Mouse (Mus musculus): ENCODE results near the gene Il17c. TPM values are rescaled to one million over a fixed set of nuclear protein-coding genes. Genes with fewer than 3 reads are reported as not detected.

Gene Il17c
- polyA plus RNA-seq, 1 experiment from 2014 or later, result not detected

DNA sequence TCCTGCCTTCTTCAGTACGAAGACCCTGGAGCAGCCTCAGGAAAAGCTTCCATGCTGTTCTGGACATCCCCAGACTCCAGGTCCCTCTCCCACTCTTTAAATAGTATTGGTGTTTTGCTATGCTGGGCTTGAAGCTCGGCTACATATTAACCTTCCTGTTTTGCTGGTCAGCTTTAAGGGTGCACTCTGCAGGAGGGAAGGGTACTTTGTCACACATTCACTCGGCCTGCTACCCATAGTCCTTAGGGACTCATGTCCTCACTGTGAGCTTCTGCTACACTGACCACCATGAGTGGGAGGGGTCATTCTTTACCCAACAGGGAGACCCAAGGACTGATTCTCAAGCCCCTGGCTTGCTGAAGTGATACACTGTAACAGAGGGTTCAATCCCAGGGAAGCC, 8.8 kb downstream of the Il17c start:
- peaks cover 13 to 19% of the 10 kb centered on the region in 2 experiments for H3K4me1 ChIP-seq (ENCODE audit: control insufficient read depth in 2 of 2, insufficient read depth in 2 of 2, low read length in 2 of 2)
- no peaks in the 10 kb centered on the region for H3K27me3 ChIP-seq (ENCODE audit: control insufficient read depth, insufficient read depth, low read length)
- H3K9ac ChIP-seq (ENCODE audit: low read length), result no peak overlapping the region
- WGBS, result 76% methylated on average over 3 of the region's 3 CpGs
- 0 out of 2 replicates have a peak, but pooled peaks cover 3% of the 10 kb centered on the region for H3K9me3 ChIP-seq (ENCODE audit: control insufficient read depth, low read length)
- H3K27ac ChIP-seq (replicated peaks in 1 of 2; ENCODE audit: control insufficient read depth in 1 of 2, insufficient read depth in 1 of 2, low read depth in 2 of 2, low read length in 2 of 2), result no peak overlapping the region
- H3K4me3 ChIP-seq (ENCODE audit: control insufficient read depth in 1 of 2, insufficient read depth in 1 of 2, low read depth in 1 of 2, low read length in 2 of 2), result no peak overlapping the region
- peaks cover 28% of the 10 kb centered on the region for H3K36me3 ChIP-seq (ENCODE audit: control insufficient read depth, insufficient read depth, low read length)
- no peak overlapping the region for H3K4me2 ChIP-seq (ENCODE audit: low read length)
- ATAC-seq (ENCODE audit: insufficient number of reproducible peaks, insufficient read depth, low FRiP score, low read depth), result no peak

- H3K27me3 ChIP-seq (ENCODE audit: control insufficient read depth, insufficient read depth, low read length), result no peaks in the 10 kb centered on the region
- peak overlapping the region; percentile 69 to 78 for H3K4me3 ChIP-seq (ENCODE audit: control insufficient read depth in 1 of 2, insufficient read depth in 1 of 2, low read depth in 1 of 2, low read length in 2 of 2)
- H3K9ac ChIP-seq (ENCODE audit: low read length), result peak overlapping the region; percentile 86
- 27% methylated on average over 18 of the region's 18 CpGs for WGBS
- peaks cover 13 to 19% of the 10 kb centered on the region in 2 experiments for H3K4me1 ChIP-seq (ENCODE audit: control insufficient read depth in 2 of 2, insufficient read depth in 2 of 2, low read length in 2 of 2)
- no peak; the same call in 1 of the 2 replicates for ATAC-seq (ENCODE audit: insufficient number of reproducible peaks, insufficient read depth, low FRiP score, low read depth)
- H3K9me3 ChIP-seq (ENCODE audit: control insufficient read depth, low read length), result 0 out of 2 replicates have a peak, but pooled peaks cover 3% of the 10 kb centered on the region
- H3K4me2 ChIP-seq (ENCODE audit: low read length), result peak overlapping the region; percentile 91
- H3K27ac ChIP-seq (replicated peaks in 1 of 2; ENCODE audit: control insufficient read depth in 1 of 2, insufficient read depth in 1 of 2, low read depth in 2 of 2, low read length in 2 of 2), result peak overlapping the region; percentile 56 to 74; a peak in 3 of 4 replicates
- peaks cover 30% of the 10 kb centered on the region for H3K36me3 ChIP-seq (ENCODE audit: control insufficient read depth, insufficient read depth, low read length)
Measured at GRCm38 (mm10) chr8:122431694-122432442, 10.0 kb downstream of the Il17c start.

DNA sequence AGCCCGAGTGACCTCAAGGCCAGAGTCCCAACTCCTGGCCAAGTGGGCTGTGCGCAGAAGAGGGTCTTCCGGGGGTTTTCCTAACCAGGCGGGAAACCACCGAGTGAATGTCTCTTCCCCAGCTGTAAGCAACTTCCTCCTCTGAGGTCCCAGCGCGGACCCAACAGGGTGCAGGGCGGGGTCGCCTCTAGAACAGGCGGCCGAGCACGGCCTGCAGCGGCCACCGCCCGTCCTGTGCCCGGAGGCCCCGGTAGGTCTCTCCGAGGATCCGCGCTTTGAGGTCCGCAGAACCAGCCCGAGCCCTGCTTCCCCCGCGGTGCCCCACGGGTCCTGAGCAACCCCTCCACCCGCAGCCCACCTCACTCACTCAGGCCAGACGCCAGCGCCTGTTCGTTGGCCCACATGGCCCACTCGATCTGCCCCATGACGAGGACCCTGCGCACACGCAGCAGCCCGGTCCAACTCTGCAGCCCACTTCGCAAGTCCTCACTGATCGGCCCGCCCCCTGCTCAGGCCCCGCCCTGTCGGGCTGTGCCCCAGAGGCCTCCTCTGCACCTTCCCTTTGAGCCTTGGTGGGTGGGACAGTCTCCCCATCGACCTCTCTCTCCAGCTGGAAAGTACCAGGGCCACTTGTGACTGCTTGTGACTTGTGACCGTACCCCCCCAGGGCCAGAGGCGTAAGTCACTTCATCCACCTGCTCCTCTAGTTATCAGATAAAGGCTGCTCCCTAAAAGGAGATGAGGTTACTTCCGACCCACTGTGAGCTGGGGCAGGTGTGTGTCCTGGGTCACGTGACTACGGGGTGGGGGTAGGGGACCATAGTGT, 10.8 kb downstream of the Il17c start, which contains the start of gene Cyba:
Cyba (minus strand) TSS at position 488 of the 826 bp plus-strand sequence.
- 0 out of 2 replicates have a peak, but pooled peaks cover 3% of the 10 kb centered on the region for H3K9me3 ChIP-seq (ENCODE audit: control insufficient read depth, low read length)
- peak within 1 kb of the TSS; percentile 69 to 78 for H3K4me3 ChIP-seq (ENCODE audit: control insufficient read depth in 1 of 2, insufficient read depth in 1 of 2, low read depth in 1 of 2, low read length in 2 of 2)
- peaks cover 13 to 22% of the 10 kb centered on the region in 2 experiments for H3K4me1 ChIP-seq (ENCODE audit: control insufficient read depth in 2 of 2, insufficient read depth in 2 of 2, low read length in 2 of 2)
- peak; percentile 74 for ATAC-seq (ENCODE audit: insufficient number of reproducible peaks, insufficient read depth, low FRiP score, low read depth)
- peaks cover 25% of the 10 kb centered on the region for H3K36me3 ChIP-seq (ENCODE audit: control insufficient read depth, insufficient read depth, low read length)
- H3K9ac ChIP-seq (ENCODE audit: low read length), result peak within 1 kb of the TSS; percentile 86
- 3% methylated on average over 43 of the region's 45 CpGs for WGBS
- peak within 1 kb of the TSS; percentile 56 to 74; a peak in 3 of 4 replicates for H3K27ac ChIP-seq (replicated peaks in 1 of 2; ENCODE audit: control insufficient read depth in 1 of 2, insufficient read depth in 1 of 2, low read depth in 2 of 2, low read length in 2 of 2)
- peak within 1 kb of the TSS; percentile 91 for H3K4me2 ChIP-seq (ENCODE audit: low read length)
- H3K27me3 ChIP-seq (ENCODE audit: control insufficient read depth, insufficient read depth, low read length), result no peaks in the 10 kb centered on the region

DNA sequence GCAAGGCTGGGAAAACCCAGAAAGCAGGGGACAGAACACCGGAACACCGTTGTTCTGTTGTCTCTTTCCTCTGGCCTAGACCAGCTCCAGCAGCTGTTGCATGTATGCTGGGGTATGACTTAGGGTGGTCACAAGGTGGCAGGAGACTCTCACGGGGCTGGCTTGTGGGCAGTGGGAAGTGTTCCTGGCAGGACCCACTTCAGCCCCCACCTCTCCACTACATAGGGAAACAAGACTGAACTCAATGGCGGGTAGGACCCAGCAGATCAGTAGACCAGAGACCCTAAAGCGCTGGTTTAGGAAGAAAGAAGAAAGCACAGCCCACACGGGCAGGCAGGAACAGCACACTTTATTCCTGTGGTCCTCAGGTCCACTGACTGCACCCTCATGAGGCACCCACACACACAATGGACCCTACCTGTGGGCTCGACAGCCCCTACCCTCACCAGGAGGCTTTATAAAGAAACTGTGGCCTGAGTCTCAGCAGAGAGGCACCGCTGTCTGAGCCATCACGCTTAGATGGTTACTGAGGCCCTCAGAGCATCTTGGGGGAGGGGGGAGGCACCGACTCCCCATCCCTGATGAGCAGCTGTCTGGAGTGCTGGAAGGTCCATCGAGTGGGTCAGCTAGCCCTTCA, 11.6 kb downstream of the Il17c start:
- Histone ChIP-seq H3K4me1 (ENCODE audit: control insufficient read depth in 2 of 2, insufficient read depth in 2 of 2, low read length in 2 of 2) (peaks cover 16 to 29% of the 10 kb centered on the region in 2 experiments), H3K4me3 (ENCODE audit: control insufficient read depth in 1 of 2, insufficient read depth in 1 of 2, low read depth in 1 of 2, low read length in 2 of 2) (no peak overlapping the region; a peak in 1 of 4 replicates), H3K4me2 (ENCODE audit: low read length) (peak overlapping the region; percentile 91), H3K27ac (replicated peaks in 1 of 2; ENCODE audit: control insufficient read depth in 1 of 2, insufficient read depth in 1 of 2, low read depth in 2 of 2, low read length in 2 of 2) (peak overlapping the region in 1 of 2 experiments; percentile 74; a peak in 2 of 4 replicates), H3K27me3 (ENCODE audit: control insufficient read depth, insufficient read depth, low read length) (no peaks in the 10 kb centered on the region), H3K36me3 (ENCODE audit: control insufficient read depth, insufficient read depth, low read length) (peaks cover 26% of the 10 kb centered on the region), H3K9me3 (ENCODE audit: control insufficient read depth, low read length) (0 out of 2 replicates have a peak, but pooled peaks cover 3% of the 10 kb centered on the region), H3K9ac (ENCODE audit: low read length) (no peak overlapping the region)
- ATAC-seq (ENCODE audit: insufficient number of reproducible peaks, insufficient read depth, low FRiP score, low read depth), result 0 out of 2 replicates have a peak, but pooled peaks have one; percentile 5
- WGBS, result 65% methylated on average over 11 of the region's 11 CpGs

- H3K4me3 ChIP-seq (ENCODE audit: control insufficient read depth in 1 of 2, insufficient read depth in 1 of 2, low read depth in 1 of 2, low read length in 2 of 2), result no peak overlapping the region
- ATAC-seq (ENCODE audit: insufficient number of reproducible peaks, insufficient read depth, low FRiP score, low read depth), result no peak
- H3K27ac ChIP-seq (replicated peaks in 1 of 2; ENCODE audit: control insufficient read depth in 1 of 2, insufficient read depth in 1 of 2, low read depth in 2 of 2, low read length in 2 of 2), result no peak overlapping the region
- 91% methylated on average over 6 of the region's 6 CpGs for WGBS
- H3K36me3 ChIP-seq (ENCODE audit: control insufficient read depth, insufficient read depth, low read length), result peaks cover 38% of the 10 kb centered on the region
- peaks cover 18 to 29% of the 10 kb centered on the region in 2 experiments for H3K4me1 ChIP-seq (ENCODE audit: control insufficient read depth in 2 of 2, insufficient read depth in 2 of 2, low read length in 2 of 2)
- H3K4me2 ChIP-seq (ENCODE audit: low read length), result no peak overlapping the region
- 0 out of 2 replicates have a peak, but pooled peaks cover 3% of the 10 kb centered on the region for H3K9me3 ChIP-seq (ENCODE audit: control insufficient read depth, low read length)
- H3K27me3 ChIP-seq (ENCODE audit: control insufficient read depth, insufficient read depth, low read length), result no peaks in the 10 kb centered on the region
- H3K9ac ChIP-seq (ENCODE audit: low read length), result no peak overlapping the region
Measured at GRCm38 (mm10) chr8:122435375-122435774, 13.6 kb downstream of the Il17c start.

- Histone ChIP-seq H3K27me3 (ENCODE audit: control insufficient read depth, insufficient read depth, low read length) (no peaks in the 10 kb centered on the region), H3K36me3 (ENCODE audit: control insufficient read depth, insufficient read depth, low read length) (peaks cover 38% of the 10 kb centered on the region), H3K9ac (ENCODE audit: low read length) (no peak overlapping the region), H3K9me3 (ENCODE audit: control insufficient read depth, low read length) (0 out of 2 replicates have a peak, but pooled peaks cover 3% of the 10 kb centered on the region), H3K4me1 (ENCODE audit: control insufficient read depth in 2 of 2, insufficient read depth in 2 of 2, low read length in 2 of 2) (peaks cover 18 to 27% of the 10 kb centered on the region in 2 experiments), H3K27ac (replicated peaks in 1 of 2; ENCODE audit: control insufficient read depth in 1 of 2, insufficient read depth in 1 of 2, low read depth in 2 of 2, low read length in 2 of 2) (no peak overlapping the region), H3K4me2 (ENCODE audit: low read length) (no peak overlapping the region), H3K4me3 (ENCODE audit: control insufficient read depth in 1 of 2, insufficient read depth in 1 of 2, low read depth in 1 of 2, low read length in 2 of 2) (no peak overlapping the region)
- WGBS, result 96% methylated on average over 9 of the region's 9 CpGs
- no peak for ATAC-seq (ENCODE audit: insufficient number of reproducible peaks, insufficient read depth, low FRiP score, low read depth)
Measured at GRCm38 (mm10) chr8:122436146-122436545, 14.3 kb downstream of the Il17c start.

DNA sequence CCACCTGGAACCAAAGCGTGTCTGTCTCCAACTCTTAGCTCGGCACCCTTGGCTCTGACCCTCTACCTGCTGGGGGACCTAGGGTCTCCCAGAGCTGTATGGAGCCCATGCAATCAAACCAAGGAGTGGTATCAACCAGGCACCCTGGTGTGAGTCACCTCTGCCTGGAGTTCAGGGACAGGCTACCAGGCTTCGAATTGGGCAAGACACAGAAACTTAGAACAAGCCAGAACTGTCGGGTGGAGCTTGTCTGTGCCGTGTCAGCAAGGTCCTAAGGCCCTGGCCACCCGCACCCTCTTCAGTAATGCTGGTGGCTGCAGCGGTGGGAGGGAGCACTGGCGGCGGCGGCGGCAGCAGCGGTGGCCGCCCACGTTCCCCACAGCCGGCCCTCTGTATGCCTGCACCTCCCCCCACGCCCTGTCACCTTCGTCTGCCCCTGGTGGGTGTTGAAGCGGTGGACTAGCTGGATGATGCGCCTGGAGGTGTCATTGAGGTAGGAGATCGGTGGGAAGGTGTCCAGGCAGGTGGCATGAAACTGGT, 14.8 kb downstream of the Il17c start:
- H3K4me2 ChIP-seq (ENCODE audit: low read length), result no peak overlapping the region
- no peak overlapping the region for H3K9ac ChIP-seq (ENCODE audit: low read length)
- no peak overlapping the region for H3K27ac ChIP-seq (replicated peaks in 1 of 2; ENCODE audit: control insufficient read depth in 1 of 2, insufficient read depth in 1 of 2, low read depth in 2 of 2, low read length in 2 of 2)
- peaks cover 13 to 22% of the 10 kb centered on the region in 2 experiments for H3K4me1 ChIP-seq (ENCODE audit: control insufficient read depth in 2 of 2, insufficient read depth in 2 of 2, low read length in 2 of 2)
- 84% methylated on average over 20 of the region's 20 CpGs for WGBS
- peaks cover 38% of the 10 kb centered on the region for H3K36me3 ChIP-seq (ENCODE audit: control insufficient read depth, insufficient read depth, low read length)
- ATAC-seq (ENCODE audit: insufficient number of reproducible peaks, insufficient read depth, low FRiP score, low read depth), result no peak
- H3K9me3 ChIP-seq (ENCODE audit: control insufficient read depth, low read length), result 0 out of 2 replicates have a peak, but pooled peaks cover 3% of the 10 kb centered on the region
- H3K4me3 ChIP-seq (ENCODE audit: control insufficient read depth in 1 of 2, insufficient read depth in 1 of 2, low read depth in 1 of 2, low read length in 2 of 2), result no peak overlapping the region
- no peaks in the 10 kb centered on the region for H3K27me3 ChIP-seq (ENCODE audit: control insufficient read depth, insufficient read depth, low read length)
